Mouse (Mus musculus) embryonic facial prominence, embryonic 13.5 days (tissue): ENCODE results near the gene Reg4. TPM values are rescaled to one million over a fixed set of nuclear protein-coding genes. Genes with fewer than 3 reads are reported as not detected.

ENCODE experiments used
- ATAC-seq: fragments of 200-750 bp; cut with Nextera tagmentation; 2 replicates; pipeline ENCODE4 v1.8.0; 2017; ENCODE audit warnings: low read depth; ENCODE audit not compliant: insufficient number of reproducible peaks, insufficient read depth, low FRiP score, low TSS enrichment
- H3K27ac ChIP-seq: fragments of 300-500 bp; sonication (generic); 2 replicates; pipeline ENCODE4 v1.5.1; 2015; ENCODE audit warnings: moderate library complexity, mild to moderate bottlenecking, inconsistent platforms
- H3K27me3 ChIP-seq: fragments of 300-500 bp; sonication (generic); 2 replicates; pipeline ENCODE4 v1.6.1; 2015; ENCODE audit warnings: mild to moderate bottlenecking, inconsistent platforms
- H3K36me3 ChIP-seq: fragments of 300-500 bp; sonication (generic); 2 replicates; pipeline ENCODE4 v1.6.1; 2015; ENCODE audit warnings: mild to moderate bottlenecking, inconsistent platforms
- H3K4me1 ChIP-seq: fragments of 300-500 bp; sonication (generic); 2 replicates; pipeline ENCODE4 v1.6.1; 2015; ENCODE audit warnings: inconsistent platforms
- H3K4me2 ChIP-seq: fragments of 300-500 bp; sonication (generic); 2 replicates; pipeline ENCODE4 v1.6.1; 2015; ENCODE audit warnings: moderate library complexity, mild to moderate bottlenecking, inconsistent platforms
- H3K4me3 ChIP-seq: fragments of 300-500 bp; sonication (generic); 2 replicates; pipeline ENCODE4 v1.5.1; 2015; ENCODE audit warnings: mild to moderate bottlenecking, inconsistent platforms
- H3K9ac ChIP-seq: fragments of 300-500 bp; sonication (generic); 2 replicates; pipeline ENCODE4 v1.6.1; 2015; ENCODE audit warnings: mild to moderate bottlenecking, inconsistent platforms
- H3K9me3 ChIP-seq: fragments of 300-500 bp; sonication (generic); 2 replicates; pipeline ENCODE4 v1.6.1; 2016; ENCODE audit warnings: inconsistent platforms
- WGBS: fragments of 180-500 bp; shearing (Covaris S2); methylation state at CpG from one replicate; pipeline ENCODE4 v1.1.7; 2015; ENCODE audit warnings: mixed read lengths; 5-methylcytosine and 5-hydroxymethylcytosine counted together
- polyA plus RNA-seq: library from polyadenylated mRNA; unstranded; fragments of >200 nt; fragmentation: Nextera tagmentation; extraction: Ambion mirVana; gene quantifications from 2 replicates; pipeline ENCODE4 v1.2.1, GENCODE M21; 2015

Reg4 gene
- polyA plus RNA-seq, 1 experiment from 2014 or later, result not detected

DNA sequence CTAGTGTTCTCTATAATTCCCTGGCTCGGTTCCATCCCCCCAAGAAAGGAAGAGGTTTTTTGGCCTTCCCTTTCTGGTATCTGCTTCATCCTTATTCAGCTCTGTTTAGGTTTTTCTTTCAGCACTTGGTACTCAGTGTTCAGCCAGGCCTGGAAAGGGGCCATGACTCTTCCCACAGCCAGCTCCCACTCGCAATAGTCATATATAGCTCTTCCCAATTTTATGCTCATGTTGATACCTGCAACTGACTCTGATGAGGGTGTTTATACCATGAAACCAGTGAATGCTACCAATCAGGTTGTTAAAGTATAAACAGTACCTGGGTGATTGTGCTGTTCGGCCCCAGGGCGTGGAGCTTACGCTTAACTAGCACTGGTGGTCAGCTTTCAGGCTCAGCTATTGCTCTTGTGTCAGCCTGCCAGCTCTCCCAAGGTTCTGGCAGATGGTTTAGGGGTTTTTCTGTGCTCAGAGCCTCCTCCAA is 37.4 kb downstream of the Reg4 start:
- WGBS, result 63% methylated on average over 5 of the region's 5 CpGs
- H3K27ac ChIP-seq, result peak overlapping the region; percentile 73

DNA sequence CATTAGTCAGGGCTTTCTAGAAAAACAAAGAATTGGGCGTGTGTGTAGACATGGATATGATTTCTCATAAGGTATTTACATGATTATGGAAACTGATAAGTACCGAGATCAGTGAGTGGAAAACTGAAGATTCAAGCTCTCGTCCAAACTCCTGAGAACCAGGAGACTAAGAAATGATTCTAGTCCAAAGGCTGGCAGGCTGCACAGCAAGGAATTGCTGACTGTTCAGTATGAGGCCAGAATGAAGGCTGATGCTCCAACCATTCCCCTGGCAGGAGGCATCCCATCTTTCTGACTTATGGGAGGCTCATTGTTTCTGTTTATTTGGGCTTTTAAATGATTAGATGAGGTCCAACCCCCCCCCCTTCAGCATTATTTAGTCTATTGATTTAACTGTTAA is 38.6 kb downstream of the Reg4 start:
- H3K4me2 ChIP-seq, result no peak overlapping the region
- H3K4me1 ChIP-seq, result peaks cover 16% of the 10 kb centered on the region
- no peak for ATAC-seq
- H3K36me3 ChIP-seq, result no peaks in the 10 kb centered on the region
- H3K9me3 ChIP-seq, result no peaks in the 10 kb centered on the region
- H3K27ac ChIP-seq, result no peak overlapping the region
- H3K9ac ChIP-seq, result no peak overlapping the region
- no peak overlapping the region for H3K4me3 ChIP-seq
- no peaks in the 10 kb centered on the region for H3K27me3 ChIP-seq
- WGBS, result 75% methylated on average over 3 of the region's 3 CpGs

More for the DNA sequence above, 37.4 kb downstream of the Reg4 start:
- H3K4me2 ChIP-seq, result peak overlapping the region; percentile 15; the same call in 1 of the 2 replicates
- peaks cover 16% of the 10 kb centered on the region for H3K4me1 ChIP-seq
- no peak overlapping the region for H3K4me3 ChIP-seq
- H3K9me3 ChIP-seq, result no peaks in the 10 kb centered on the region
- H3K9ac ChIP-seq, result no peak overlapping the region
- no peaks in the 10 kb centered on the region for H3K36me3 ChIP-seq
- no peaks in the 10 kb centered on the region for H3K27me3 ChIP-seq
- no peak for ATAC-seq

GRCm38 (mm10) chr3:98261415-98261814 is 39.5 kb downstream of the Reg4 start:
- Histone ChIP-seq H3K27ac (no peak overlapping the region), H3K9me3 (no peaks in the 10 kb centered on the region), H3K4me3 (no peak overlapping the region), H3K36me3 (no peaks in the 10 kb centered on the region), H3K4me2 (no peak overlapping the region), H3K4me1 (peaks cover 19% of the 10 kb centered on the region), H3K27me3 (no peaks in the 10 kb centered on the region), H3K9ac (no peak overlapping the region)
- ATAC-seq, result no peak
- WGBS, result 90% methylated on average over 4 of the region's 4 CpGs

GRCm38 (mm10) chr3:98262133-98262532 is 40.2 kb downstream of the Reg4 start:
- no peak for ATAC-seq
- Histone ChIP-seq H3K9me3 (no peaks in the 10 kb centered on the region), H3K36me3 (no peaks in the 10 kb centered on the region), H3K4me1 (peaks cover 25% of the 10 kb centered on the region), H3K27me3 (no peaks in the 10 kb centered on the region), H3K4me3 (no peak overlapping the region), H3K9ac (no peak overlapping the region), H3K4me2 (no peak overlapping the region), H3K27ac (no peak overlapping the region)
- 92% methylated on average over 2 of the region's 2 CpGs for WGBS

GRCm38 (mm10) chr3:98267249-98267651 is 45.3 kb downstream of the Reg4 start:
- 0 out of 2 replicates have a peak, but pooled peaks have one; percentile 56 for ATAC-seq
- peak overlapping the region; percentile 16; the same call in 1 of the 2 replicates for H3K4me2 ChIP-seq
- H3K4me1 ChIP-seq, result peaks cover 16% of the 10 kb centered on the region
- no peaks in the 10 kb centered on the region for H3K36me3 ChIP-seq
- WGBS, result 19% methylated on average over 6 of the region's 6 CpGs
- no peak overlapping the region for H3K9ac ChIP-seq
- no peak overlapping the region for H3K4me3 ChIP-seq
- no peaks in the 10 kb centered on the region for H3K27me3 ChIP-seq
- H3K9me3 ChIP-seq, result 0 out of 2 replicates have a peak, but pooled peaks cover 4% of the 10 kb centered on the region
- peak overlapping the region; percentile 72 for H3K27ac ChIP-seq

GRCm38 (mm10) chr3:98273623-98274398 is 51.9 kb downstream of the Reg4 start:
- H3K4me1 ChIP-seq, result peaks cover 13% of the 10 kb centered on the region
- 0 out of 2 replicates have a peak, but pooled peaks have one; percentile 62 for ATAC-seq
- H3K27ac ChIP-seq, result peak overlapping the region; percentile 39
- H3K9ac ChIP-seq, result no peak overlapping the region
- no peaks in the 10 kb centered on the region for H3K27me3 ChIP-seq
- no peak overlapping the region for H3K4me2 ChIP-seq
- 48% methylated on average over 11 of the region's 11 CpGs for WGBS
- H3K36me3 ChIP-seq, result no peaks in the 10 kb centered on the region
- 0 out of 2 replicates have a peak, but pooled peaks cover 4% of the 10 kb centered on the region for H3K9me3 ChIP-seq
- no peak overlapping the region for H3K4me3 ChIP-seq

- H3K4me2 ChIP-seq, result no peak overlapping the region
- no peaks in the 10 kb centered on the region for H3K36me3 ChIP-seq
- WGBS, result 81% methylated on average over 4 of the region's 4 CpGs
- H3K27me3 ChIP-seq, result no peaks in the 10 kb centered on the region
- peaks cover 20% of the 10 kb centered on the region for H3K4me1 ChIP-seq
- no peak overlapping the region for H3K27ac ChIP-seq
- H3K4me3 ChIP-seq, result no peak overlapping the region
- no peaks in the 10 kb centered on the region for H3K9me3 ChIP-seq
- no peak for ATAC-seq
- no peak overlapping the region for H3K9ac ChIP-seq
These were observed 57.7 kb downstream of the Reg4 start for GRCm38 (mm10) chr3:98279682-98280081.

- 60% methylated on average over 14 of the region's 14 CpGs for WGBS
- H3K4me2 ChIP-seq, result peak within 1 kb of the TSS; percentile 36
These were observed 58.4 kb downstream of the Reg4 start, which contains the start of gene Hmgcs2 for GRCm38 (mm10) chr3:98280204-98280932. TSS of gene Hmgcs2 (plus strand) at chr3:98280435.

GRCm38 (mm10) chr3:98280933-98281678 is 59.1 kb downstream of the Reg4 start:
- no peaks in the 10 kb centered on the region for H3K27me3 ChIP-seq
- H3K9me3 ChIP-seq, result no peaks in the 10 kb centered on the region
- H3K4me1 ChIP-seq, result peaks cover 20% of the 10 kb centered on the region
- H3K27ac ChIP-seq, result peak overlapping the region; percentile 44
- peak overlapping the region; percentile 13 for H3K4me3 ChIP-seq
- ATAC-seq, result 0 out of 2 replicates have a peak, but pooled peaks have one; percentile 10
- H3K9ac ChIP-seq, result no peak overlapping the region
- 37% methylated on average over 12 of the region's 12 CpGs for WGBS
- H3K4me2 ChIP-seq, result peak overlapping the region; percentile 36
- H3K36me3 ChIP-seq, result no peaks in the 10 kb centered on the region

More at GRCm38 (mm10) chr3:98280204-98280932, 58.4 kb downstream of the Reg4 start, which contains the start of gene Hmgcs2:
- Histone ChIP-seq H3K9me3 (no peaks in the 10 kb centered on the region), H3K27me3 (no peaks in the 10 kb centered on the region), H3K4me3 (peak within 1 kb of the TSS; percentile 13), H3K4me1 (peaks cover 20% of the 10 kb centered on the region), H3K9ac (no peak within 1 kb of the TSS), H3K27ac (peak within 1 kb of the TSS; percentile 44), H3K36me3 (no peaks in the 10 kb centered on the region)
- ATAC-seq, result no peak

- Histone ChIP-seq H3K36me3 (no peaks in the 10 kb centered on the region), H3K27ac (no peak overlapping the region), H3K9me3 (no peaks in the 10 kb centered on the region), H3K27me3 (no peaks in the 10 kb centered on the region), H3K4me3 (no peak overlapping the region), H3K4me2 (no peak overlapping the region), H3K9ac (no peak overlapping the region), H3K4me1 (peaks cover 20% of the 10 kb centered on the region)
- ATAC-seq, result no peak
- 90% methylated on average over 8 of the region's 8 CpGs for WGBS
These were observed 60.5 kb downstream of the Reg4 start for GRCm38 (mm10) chr3:98282422-98282821.

GRCm38 (mm10) chr3:98283205-98283604 is 61.2 kb downstream of the Reg4 start:
- Histone ChIP-seq H3K27ac (no peak overlapping the region), H3K9ac (no peak overlapping the region), H3K4me2 (no peak overlapping the region), H3K4me3 (no peak overlapping the region), H3K36me3 (no peaks in the 10 kb centered on the region), H3K4me1 (peaks cover 20% of the 10 kb centered on the region), H3K9me3 (no peaks in the 10 kb centered on the region), H3K27me3 (no peaks in the 10 kb centered on the region)
- no peak for ATAC-seq
- WGBS, result 90% methylated on average over 5 of the region's 5 CpGs
